Mouse (Mus musculus): ENCODE data around the gene Fndc9.

DNA sequence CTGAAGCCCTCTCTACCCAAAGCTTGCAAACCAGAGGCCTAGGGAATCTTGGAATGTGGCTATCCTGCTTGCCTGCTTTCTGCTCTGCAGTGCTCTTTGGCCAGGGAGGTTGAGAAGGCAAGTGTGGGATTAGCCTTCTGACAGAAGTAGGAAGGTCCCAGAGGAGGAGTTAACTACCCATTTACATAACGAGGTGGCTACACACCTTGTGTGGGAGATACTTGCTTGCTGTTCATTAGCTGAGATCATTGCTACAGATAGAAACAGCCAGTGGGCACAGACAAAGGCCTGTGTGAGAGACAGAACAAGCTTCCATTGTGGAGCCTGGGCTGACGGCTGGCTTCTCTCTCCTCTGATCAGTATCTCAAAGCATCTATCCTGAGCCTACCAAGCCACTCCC is 25.4 kb upstream of the Fndc9 start:
- TF ChIP-seq POLR2A (IDR thresholded peaks at IDR 0.05; ENCODE audit: low read depth, low read length) (no peak), CTCF (IDR thresholded peaks at IDR 0.05; ENCODE audit: extremely low read depth, insufficient read length, insufficient replicate concordance, low read depth, low read length) (no peak)

Data from small intestine, adult 2 months (tissue).